Mouse (Mus musculus): ENCODE measurements around the gene Skap1.

DNA sequence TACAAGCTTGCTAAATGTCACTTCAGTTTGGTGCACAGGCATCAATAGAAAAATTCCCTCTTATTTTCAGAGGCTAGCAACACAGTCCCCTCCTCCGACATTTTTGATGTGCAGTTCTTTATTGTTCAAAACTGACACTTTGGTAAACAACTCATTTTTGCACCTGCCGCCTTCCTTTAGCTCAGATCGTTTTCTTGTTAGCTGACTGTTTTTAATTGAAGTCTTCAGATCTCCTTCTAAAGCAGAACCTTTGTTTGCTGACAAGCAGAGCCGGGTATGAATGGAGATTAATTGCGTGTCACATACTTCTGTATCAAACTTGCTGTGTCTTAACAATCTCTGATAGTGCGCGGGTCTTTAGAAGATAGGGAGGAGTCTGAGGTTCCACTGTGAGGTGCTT, 2.0 kb downstream of the Skap1 start:
- no peak for TF ChIP-seq CTCF (conservative IDR thresholded peaks at IDR 0.05; ENCODE audit: insufficient read depth, insufficient read length, low read depth, low read length)
- no peak for TF ChIP-seq POLR2A (IDR thresholded peaks at IDR 0.05; ENCODE audit: low read depth, low read length)
